Mouse (Mus musculus): ENCODE measurements around the gene Cops7b. TPM values are rescaled to one million over a fixed set of nuclear protein-coding genes. Genes with fewer than 3 reads are reported as not detected.
A peak's percentile ranks its signal among the peaks of the same experiment; 100 is the strongest.

The Cops7b gene
- polyA plus RNA-seq, 1 experiment from 2014 or later, result 62.8 TPM

- H3K4me2 ChIP-seq, result no peak overlapping the region
- H3K4me3 ChIP-seq, result no peak overlapping the region
- 92% methylated on average over 1 of the region's 1 CpGs for WGBS
- no peaks in the 10 kb centered on the region for H3K27me3 ChIP-seq
- H3K9me3 ChIP-seq, result no peaks in the 10 kb centered on the region
- H3K27ac ChIP-seq, result no peak overlapping the region
- no peak overlapping the region for H3K9ac ChIP-seq
- H3K4me1 ChIP-seq (replicated peaks), result no peaks in the 10 kb centered on the region
- ATAC-seq (ENCODE audit: low FRiP score), result no peak
- peaks cover 41% of the 10 kb centered on the region for H3K36me3 ChIP-seq
Observed at GRCm38 (mm10) chr1:86610954-86611353, 28.2 kb downstream of the Cops7b start.

DNA sequence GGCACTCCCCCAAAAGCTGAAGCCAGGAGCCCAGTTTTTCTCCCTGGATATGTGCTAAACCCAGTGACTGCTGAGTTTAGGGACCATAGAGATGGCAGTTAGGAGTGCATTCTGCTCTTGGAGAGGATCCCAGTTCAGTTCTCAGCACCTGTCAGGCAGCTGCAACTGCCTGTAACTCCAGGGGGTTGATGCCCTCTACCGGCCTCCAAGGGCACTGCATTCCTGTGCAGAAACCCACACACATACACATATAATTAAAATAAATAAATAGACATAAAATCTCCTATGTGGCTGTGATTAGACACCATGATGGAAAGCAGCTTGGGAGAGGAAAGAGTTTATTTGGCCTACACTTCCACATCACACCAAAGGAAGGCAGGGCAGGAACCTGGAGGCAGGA, 29.4 kb downstream of the Cops7b start:
- Histone ChIP-seq H3K4me2 (no peak overlapping the region), H3K4me1 (replicated peaks) (no peaks in the 10 kb centered on the region), H3K27me3 (no peaks in the 10 kb centered on the region), H3K4me3 (no peak overlapping the region), H3K9ac (no peak overlapping the region), H3K27ac (no peak overlapping the region), H3K9me3 (no peaks in the 10 kb centered on the region), H3K36me3 (peaks cover 38% of the 10 kb centered on the region)
- no peak for ATAC-seq (ENCODE audit: low FRiP score)
- 71% methylated on average over 1 of the region's 1 CpGs for WGBS

GRCm38 (mm10) chr1:86614269-86614668, 31.6 kb downstream of the Cops7b start:
- Histone ChIP-seq H3K4me2 (no peak overlapping the region), H3K9ac (no peak overlapping the region), H3K9me3 (no peaks in the 10 kb centered on the region), H3K4me1 (replicated peaks) (no peaks in the 10 kb centered on the region), H3K27me3 (no peaks in the 10 kb centered on the region), H3K36me3 (peaks cover 19% of the 10 kb centered on the region), H3K4me3 (no peak overlapping the region), H3K27ac (no peak overlapping the region)
- no peak for ATAC-seq (ENCODE audit: low FRiP score)

- H3K27me3 ChIP-seq, result no peaks in the 10 kb centered on the region
- 60% methylated on average over 10 of the region's 10 CpGs for WGBS
- 0 out of 2 replicates have a peak, but pooled peaks have one; percentile 46 for ATAC-seq (ENCODE audit: low FRiP score)
- H3K9ac ChIP-seq, result no peak overlapping the region
- 0 out of 2 replicates have a peak, but pooled peaks cover 3% of the 10 kb centered on the region for H3K4me1 ChIP-seq (replicated peaks)
- no peak overlapping the region for H3K4me3 ChIP-seq
- no peak overlapping the region for H3K27ac ChIP-seq
- H3K4me2 ChIP-seq, result no peak overlapping the region
- H3K36me3 ChIP-seq, result no peaks in the 10 kb centered on the region
- no peaks in the 10 kb centered on the region for H3K9me3 ChIP-seq
Observed at GRCm38 (mm10) chr1:86618454-86619125, 35.9 kb downstream of the Cops7b start.

DNA sequence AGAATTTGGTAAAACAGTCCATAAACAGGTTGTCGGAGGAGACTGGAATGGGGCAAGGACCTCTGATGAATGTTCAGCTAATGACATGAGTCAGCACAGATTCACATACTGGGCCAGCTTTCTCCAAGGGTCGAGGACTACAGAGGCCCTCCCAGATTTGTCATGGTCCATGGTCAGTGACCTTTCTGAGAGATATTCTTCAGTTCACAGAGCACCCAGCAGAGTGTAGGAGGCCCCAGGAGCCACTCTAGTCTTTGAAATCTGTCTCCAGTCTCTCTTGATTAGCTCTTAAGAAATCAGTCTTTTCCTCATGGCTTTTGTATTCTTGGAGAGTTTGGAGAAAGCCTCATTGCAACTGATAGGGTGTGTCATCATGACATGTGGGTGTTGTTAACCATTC, 39.6 kb downstream of the Cops7b start:
- no peak for ATAC-seq (ENCODE audit: low FRiP score)
- Histone ChIP-seq H3K4me3 (no peak overlapping the region), H3K9ac (no peak overlapping the region), H3K4me2 (no peak overlapping the region), H3K27ac (no peak overlapping the region), H3K36me3 (no peaks in the 10 kb centered on the region), H3K27me3 (no peaks in the 10 kb centered on the region), H3K9me3 (no peaks in the 10 kb centered on the region), H3K4me1 (replicated peaks) (0 out of 2 replicates have a peak, but pooled peaks cover 3% of the 10 kb centered on the region)
- 72% methylated on average over 2 of the region's 2 CpGs for WGBS

DNA sequence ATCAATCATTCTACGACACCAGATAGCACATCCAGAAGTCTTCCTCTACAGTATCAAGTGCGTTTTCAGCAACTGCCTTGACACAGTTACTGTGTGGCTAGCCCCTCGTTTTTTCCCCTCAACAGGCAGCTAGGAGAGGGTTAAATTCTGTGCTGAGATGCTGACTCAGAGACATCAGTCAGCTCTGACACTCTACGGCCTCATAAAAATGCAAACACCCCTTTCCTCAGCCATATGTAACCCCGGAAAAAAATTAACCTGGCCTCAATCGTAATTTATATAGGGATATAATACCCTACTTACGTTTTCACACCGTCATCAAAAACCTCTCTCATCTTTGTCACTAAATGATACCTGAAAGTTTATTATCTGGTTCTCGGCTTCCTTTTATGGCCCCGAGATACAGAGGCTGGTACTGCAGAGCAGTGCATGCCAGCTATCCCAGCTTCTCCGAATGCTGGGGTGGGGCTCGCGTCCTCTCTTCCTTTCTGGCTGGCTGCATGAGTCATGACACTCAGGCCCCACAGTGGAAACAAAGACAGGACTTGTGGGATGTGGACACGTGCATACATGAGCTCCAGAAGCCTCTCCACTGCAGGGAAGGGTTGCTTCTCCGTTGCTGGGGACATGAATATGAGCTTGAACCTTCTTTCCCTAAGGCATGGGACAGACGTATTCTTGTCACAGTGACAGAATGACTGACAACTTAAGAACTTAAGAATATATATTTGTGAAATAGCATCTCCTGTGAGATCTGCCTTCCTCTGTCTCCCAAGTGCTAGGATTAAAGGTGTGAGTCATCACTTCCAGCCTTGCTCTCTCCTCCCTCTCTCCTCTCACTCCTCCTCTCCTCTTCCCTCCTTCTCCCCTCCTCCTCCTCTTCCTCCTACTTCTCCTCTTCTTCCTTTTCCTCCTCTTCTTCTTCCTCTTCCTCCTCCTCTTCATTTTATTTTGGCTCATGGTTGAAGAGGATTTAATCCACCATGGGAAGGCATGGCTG, 40.6 kb downstream of the Cops7b start:
- 63% methylated on average over 16 of the region's 16 CpGs for WGBS
- 0 out of 2 replicates have a peak, but pooled peaks cover 3% of the 10 kb centered on the region for H3K4me1 ChIP-seq (replicated peaks)
- no peak overlapping the region for H3K4me2 ChIP-seq
- H3K4me3 ChIP-seq, result no peak overlapping the region
- no peaks in the 10 kb centered on the region for H3K36me3 ChIP-seq
- H3K27me3 ChIP-seq, result no peaks in the 10 kb centered on the region
- no peaks in the 10 kb centered on the region for H3K9me3 ChIP-seq
- no peak overlapping the region for H3K9ac ChIP-seq
- no peak overlapping the region for H3K27ac ChIP-seq
- no peak for ATAC-seq (ENCODE audit: low FRiP score)

DNA sequence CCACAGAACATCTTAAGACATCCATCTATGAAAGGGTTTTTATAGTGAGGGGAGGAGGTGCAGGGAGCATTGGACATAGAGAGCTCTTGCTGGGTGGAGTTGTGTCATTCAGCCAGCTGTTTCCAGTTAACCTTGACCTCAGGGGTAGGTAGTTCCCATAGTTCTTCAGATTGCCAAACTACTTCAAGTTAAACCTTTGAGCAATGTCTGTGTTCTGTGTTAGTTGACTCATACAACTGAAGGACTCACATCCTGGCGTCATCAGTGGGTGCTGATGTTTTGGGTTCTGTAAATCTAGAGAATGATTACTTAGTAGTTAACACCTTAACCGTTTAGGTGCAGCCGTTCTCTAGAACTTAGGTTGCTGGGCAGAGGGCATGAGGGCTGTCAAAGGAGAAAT, 45.6 kb downstream of the Cops7b start:
- Histone ChIP-seq H3K27ac (no peak overlapping the region), H3K4me2 (no peak overlapping the region), H3K4me1 (replicated peaks) (peaks cover 6% of the 10 kb centered on the region), H3K4me3 (no peak overlapping the region), H3K27me3 (no peaks in the 10 kb centered on the region), H3K36me3 (no peaks in the 10 kb centered on the region), H3K9ac (no peak overlapping the region), H3K9me3 (no peaks in the 10 kb centered on the region)
- ATAC-seq (ENCODE audit: low FRiP score), result no peak
- 84% methylated on average over 3 of the region's 3 CpGs for WGBS

GRCm38 (mm10) chr1:86629936-86630335, 47.2 kb downstream of the Cops7b start:
- no peaks in the 10 kb centered on the region for H3K36me3 ChIP-seq
- peaks cover 15% of the 10 kb centered on the region for H3K4me1 ChIP-seq (replicated peaks)
- H3K27ac ChIP-seq, result no peak overlapping the region
- ATAC-seq (ENCODE audit: low FRiP score), result no peak
- no peak overlapping the region for H3K9ac ChIP-seq
- WGBS, result 51% methylated on average over 4 of the region's 4 CpGs
- H3K27me3 ChIP-seq, result no peaks in the 10 kb centered on the region
- H3K4me2 ChIP-seq, result no peak overlapping the region
- no peaks in the 10 kb centered on the region for H3K9me3 ChIP-seq
- H3K4me3 ChIP-seq, result no peak overlapping the region

DNA sequence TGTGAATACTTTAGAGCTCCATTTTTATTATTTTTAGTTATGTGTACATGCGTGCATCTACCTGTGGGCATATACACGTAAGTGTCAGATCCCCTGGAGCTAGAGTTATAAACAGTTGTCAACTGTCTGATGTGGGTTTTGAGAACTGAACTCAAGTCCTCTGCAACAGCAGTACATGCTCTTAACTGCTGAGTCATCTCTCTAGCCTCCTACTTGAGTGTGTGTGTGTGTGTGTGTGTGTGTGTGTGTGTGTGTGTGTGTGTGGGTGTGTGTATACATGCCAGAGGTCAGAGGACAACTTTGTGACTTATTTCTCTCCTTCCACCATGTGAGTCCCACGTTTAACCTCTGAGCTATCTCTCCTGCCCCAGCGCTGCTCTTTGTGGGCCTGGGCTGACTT, 47.8 kb downstream of the Cops7b start:
- Histone ChIP-seq H3K27ac (no peak overlapping the region), H3K4me2 (no peak overlapping the region), H3K27me3 (no peaks in the 10 kb centered on the region), H3K9me3 (no peaks in the 10 kb centered on the region), H3K36me3 (no peaks in the 10 kb centered on the region), H3K4me3 (no peak overlapping the region), H3K4me1 (replicated peaks) (peaks cover 15% of the 10 kb centered on the region), H3K9ac (no peak overlapping the region)
- WGBS, result 79% methylated on average over 4 of the region's 4 CpGs
- no peak for ATAC-seq (ENCODE audit: low FRiP score)

DNA sequence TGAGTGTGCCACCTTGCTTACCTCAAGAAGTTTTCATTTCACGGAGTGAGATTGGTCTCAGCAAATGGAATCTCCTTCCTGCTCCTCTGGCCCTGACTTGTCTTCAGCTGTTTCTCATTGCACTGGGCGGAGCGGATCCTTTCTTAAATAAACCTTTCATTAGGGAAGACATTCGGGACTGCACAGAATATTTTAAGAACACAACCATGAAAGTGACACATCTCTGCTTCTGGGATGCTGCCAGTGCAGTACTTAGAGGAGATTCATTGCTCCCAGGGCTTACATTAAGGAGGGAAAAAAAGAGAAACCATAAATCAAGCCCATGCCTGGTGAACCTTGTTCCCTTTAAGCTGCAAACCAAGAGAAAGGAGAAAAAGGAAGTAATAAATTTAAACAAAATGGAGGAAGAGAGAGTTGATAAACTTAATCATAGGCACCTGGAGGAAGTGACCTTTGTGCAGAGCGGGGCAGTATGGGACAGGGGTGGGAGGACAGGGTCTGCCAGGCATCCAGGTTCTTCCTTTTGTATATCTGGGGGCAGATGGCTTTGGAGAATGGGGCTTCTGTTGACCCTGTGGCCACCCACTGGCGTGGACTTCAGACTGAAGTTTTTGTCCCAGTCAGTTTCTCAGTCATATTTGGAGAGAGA, 50.2 kb downstream of the Cops7b start:
- no peak overlapping the region for H3K4me2 ChIP-seq
- WGBS, result 68% methylated on average over 6 of the region's 6 CpGs
- no peak for ATAC-seq (ENCODE audit: low FRiP score)
- no peaks in the 10 kb centered on the region for H3K36me3 ChIP-seq
- no peak overlapping the region for H3K9ac ChIP-seq
- H3K27me3 ChIP-seq, result no peaks in the 10 kb centered on the region
- H3K4me1 ChIP-seq (replicated peaks), result peaks cover 15% of the 10 kb centered on the region
- no peak overlapping the region for H3K4me3 ChIP-seq
- peak overlapping the region; percentile 55 for H3K27ac ChIP-seq
- H3K9me3 ChIP-seq, result no peaks in the 10 kb centered on the region

- no peaks in the 10 kb centered on the region for H3K9me3 ChIP-seq
- H3K4me1 ChIP-seq (replicated peaks), result peaks cover 15% of the 10 kb centered on the region
- H3K27me3 ChIP-seq, result no peaks in the 10 kb centered on the region
- H3K27ac ChIP-seq, result peak overlapping the region; percentile 55
- H3K4me2 ChIP-seq, result no peak overlapping the region
- no peak overlapping the region for H3K9ac ChIP-seq
- H3K4me3 ChIP-seq, result no peak overlapping the region
- no peaks in the 10 kb centered on the region for H3K36me3 ChIP-seq
- WGBS, result 58% methylated on average over 3 of the region's 3 CpGs
- ATAC-seq (ENCODE audit: low FRiP score), result no peak
Observed at GRCm38 (mm10) chr1:86633434-86633833, 50.7 kb downstream of the Cops7b start.

Measured in hindbrain, embryonic 13.5 days (tissue).